Mouse (Mus musculus) inflammation-experienced regulatory T-cells, adult 6 months (primary cell): ENCODE data around the gene Met. TPM values are rescaled to one million over a fixed set of nuclear protein-coding genes. Genes with fewer than 3 reads are reported as not detected.

ENCODE experiments used
- ATAC-seq: one replicate; pipeline ENCODE4 v1.8.0; 2017
- polyA plus RNA-seq, 3 experiments: library from polyadenylated mRNA; unstranded; fragments of 100-300 nt; shearing (Covaris generic); gene quantifications; one replicate each; pipeline ENCODE4 v1.2.1; 2017

Met gene
- under 1 TPM in 1 of 3 experiments, not detected in 2; 0.11 TPM for polyA plus RNA-seq

- no peak for ATAC-seq
These were observed at the start of gene Met for GRCm38 (mm10) chr6:17463434-17464280. Gene Met, plus strand, starts transcription at chr6:17463800.

- ATAC-seq = no peak
These were observed 45.4 kb upstream of the Met start for GRCm38 (mm10) chr6:17418226-17418625.

- no peak for ATAC-seq
These were observed 41.2 kb upstream of the Met start for GRCm38 (mm10) chr6:17422432-17422831.

GRCm38 (mm10) chr6:17429041-17429440 is 34.6 kb upstream of the Met start:
- ATAC-seq = no peak

- no peak for ATAC-seq
These were observed 34.0 kb upstream of the Met start for GRCm38 (mm10) chr6:17429611-17430010.

- ATAC-seq = no peak
These were observed 20.3 kb upstream of the Met start for GRCm38 (mm10) chr6:17443311-17443710.

- no peak for ATAC-seq
These were observed 12.3 kb upstream of the Met start for GRCm38 (mm10) chr6:17451305-17451704.

- no peak for ATAC-seq
These were observed 8.5 kb upstream of the Met start for GRCm38 (mm10) chr6:17455116-17455515.

- ATAC-seq = no peak
These were observed 4.0 kb upstream of the Met start for GRCm38 (mm10) chr6:17459561-17459960.

- no peak for ATAC-seq
These were observed 2.2 kb upstream of the Met start for GRCm38 (mm10) chr6:17461435-17461834.

- ATAC-seq = no peak
These were observed 853 bp downstream of the Met start for GRCm38 (mm10) chr6:17464281-17465025.

- ATAC-seq = no peak
These were observed 2.9 kb downstream of the Met start for GRCm38 (mm10) chr6:17466526-17466925.

GRCm38 (mm10) chr6:17468993-17469392 is 5.4 kb downstream of the Met start:
- no peak for ATAC-seq

GRCm38 (mm10) chr6:17473128-17473527 is 9.5 kb downstream of the Met start:
- no peak for ATAC-seq

GRCm38 (mm10) chr6:17477823-17478222 is 14.2 kb downstream of the Met start:
- ATAC-seq = no peak

GRCm38 (mm10) chr6:17478252-17478651 is 14.7 kb downstream of the Met start:
- ATAC-seq = no peak

GRCm38 (mm10) chr6:17478838-17479570 is 15.4 kb downstream of the Met start:
- ATAC-seq = no peak

GRCm38 (mm10) chr6:17481068-17481467 is 17.5 kb downstream of the Met start:
- no peak for ATAC-seq

- ATAC-seq = no peak
These were observed 21.6 kb downstream of the Met start for GRCm38 (mm10) chr6:17485244-17485643.

- no peak for ATAC-seq
These were observed 22.2 kb downstream of the Met start for GRCm38 (mm10) chr6:17485782-17486181.

- ATAC-seq = no peak
These were observed 24.8 kb downstream of the Met start for GRCm38 (mm10) chr6:17488291-17488817.

- no peak for ATAC-seq
These were observed 27.2 kb downstream of the Met start for GRCm38 (mm10) chr6:17490786-17491185.

- ATAC-seq = no peak
These were observed 27.9 kb downstream of the Met start for GRCm38 (mm10) chr6:17491502-17491901.
